Mouse (Mus musculus): ENCODE results near the gene Rbm19.

Gene Rbm19

DNA sequence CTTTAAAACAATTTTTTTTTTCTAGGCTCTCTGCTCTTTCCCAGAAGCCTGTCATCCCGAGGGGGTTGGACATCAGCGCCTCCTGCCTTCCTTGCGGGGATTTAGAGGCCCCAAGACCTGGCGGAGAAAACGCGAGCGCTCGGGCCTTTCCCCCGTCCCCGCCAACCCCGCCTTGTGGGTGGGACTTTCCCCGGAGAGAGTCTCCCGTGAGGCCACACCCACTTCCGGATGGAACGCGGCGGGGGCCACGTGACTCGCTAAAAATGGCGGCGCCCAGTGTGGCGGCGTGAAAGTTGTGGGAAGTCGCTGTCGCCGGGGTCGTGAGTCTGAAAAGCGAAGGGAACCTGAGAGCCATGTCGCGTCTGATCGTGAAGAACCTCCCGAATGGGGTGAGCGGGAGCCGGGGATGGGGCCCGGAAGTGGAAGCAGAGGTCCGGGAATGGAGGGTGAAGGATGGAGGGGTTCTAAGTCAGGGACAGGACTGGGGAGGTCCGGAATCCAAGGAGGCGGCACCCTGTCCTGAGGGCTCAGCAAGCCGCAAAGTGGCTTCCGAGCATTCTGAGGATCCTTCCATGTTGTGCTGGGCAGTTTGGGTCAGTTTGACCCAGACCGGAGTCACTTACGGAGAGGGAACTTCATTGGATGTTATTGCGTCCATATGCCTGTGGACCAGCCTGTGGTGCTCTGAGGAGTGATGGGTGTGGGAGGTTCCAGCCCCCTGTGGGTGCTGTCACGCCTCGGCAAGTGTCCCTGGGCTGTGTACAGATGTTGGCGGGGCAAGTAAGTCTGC is at the start of gene Rbm19:
Rbm19 (plus strand) TSS at position 205 of the 790 bp plus-strand sequence.
- peak; percentile 96 for DNase-seq (ENCODE audit: low read depth, low spot score)

DNA sequence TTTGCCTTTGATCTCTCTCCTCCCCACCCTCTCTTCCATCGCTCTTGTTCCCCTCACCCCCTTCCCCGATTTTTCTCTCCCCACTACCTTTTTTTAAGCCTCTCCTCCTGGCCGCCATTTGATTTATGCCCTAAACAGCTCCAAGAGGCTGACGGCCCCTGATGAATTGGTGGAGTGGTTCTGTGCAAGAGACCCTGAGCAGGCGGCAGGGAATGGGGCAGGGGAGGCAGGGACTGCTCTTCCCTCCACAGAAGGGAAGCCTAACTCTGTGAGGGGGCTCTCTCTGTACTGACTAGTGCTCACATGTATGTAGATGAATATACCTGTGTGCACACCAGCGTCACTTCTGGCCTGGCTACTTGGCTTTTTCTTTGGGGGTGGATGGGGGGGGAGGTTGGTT is 49.0 kb upstream of the Rbm19 start:
- DNase-seq (ENCODE audit: low read depth, low spot score) = no peak

DNA sequence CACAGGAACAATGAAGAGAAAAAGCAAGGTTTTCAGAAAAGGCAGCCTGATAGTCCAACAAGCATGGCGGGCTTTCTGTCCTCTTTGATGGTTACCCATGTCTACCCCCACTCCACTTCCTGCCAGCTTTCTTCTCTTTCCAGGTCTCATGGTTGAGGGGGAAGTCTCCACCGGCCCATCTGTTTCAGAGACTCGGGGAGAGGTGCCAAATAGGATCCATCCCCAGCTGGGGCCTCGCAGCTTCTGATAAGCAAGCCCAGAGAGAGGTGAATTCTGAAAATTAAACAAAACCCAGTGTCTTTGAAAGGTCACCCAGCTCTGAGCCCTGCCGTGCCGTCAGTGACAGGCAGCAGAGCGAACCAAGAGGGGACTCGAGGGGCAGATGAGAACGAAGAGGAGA is 42.2 kb upstream of the Rbm19 start:
- DNase-seq (ENCODE audit: low read depth, low spot score) = no peak

DNA sequence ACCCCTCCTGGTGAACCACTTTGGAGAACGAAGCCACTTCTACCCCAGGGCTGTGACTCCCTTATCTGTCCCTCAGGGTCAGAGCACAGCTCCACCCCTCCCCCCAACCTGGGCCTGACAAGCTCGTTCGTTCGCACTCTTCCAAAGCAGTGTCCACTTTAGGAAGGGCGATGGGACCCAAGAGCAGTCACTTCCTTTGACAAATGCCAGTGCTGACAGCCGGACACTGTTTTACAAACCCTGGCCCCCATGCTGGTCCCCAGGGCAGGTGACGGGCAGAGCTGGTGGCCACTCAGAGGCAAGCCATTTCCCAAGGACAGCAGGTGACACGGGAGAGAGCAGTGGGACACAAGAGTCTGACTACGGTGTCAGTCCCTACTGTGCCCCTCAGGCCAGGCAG is 36.2 kb upstream of the Rbm19 start:
- DNase-seq (ENCODE audit: low read depth, low spot score) = no peak

DNA sequence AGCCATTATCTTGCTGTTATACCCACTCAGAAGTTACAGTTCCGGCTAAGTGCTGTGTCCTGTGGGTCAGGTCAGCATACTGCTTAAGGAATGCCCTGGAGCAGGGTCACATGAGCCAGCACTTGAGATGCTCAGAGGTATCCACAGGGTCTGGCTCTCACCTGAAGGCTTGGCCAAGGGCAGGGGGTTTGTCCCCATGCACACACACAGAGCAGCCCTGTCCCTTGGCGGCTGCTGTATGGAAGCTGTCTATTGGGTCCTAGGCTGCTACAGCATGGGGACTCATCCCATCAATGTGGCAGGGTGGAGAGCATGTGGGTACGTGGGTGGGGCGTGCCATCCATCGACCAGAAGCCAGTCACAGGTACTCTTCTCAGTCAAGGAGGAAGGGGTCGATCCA is 35.8 kb upstream of the Rbm19 start:
- no peak for DNase-seq (ENCODE audit: low read depth, low spot score)

DNA sequence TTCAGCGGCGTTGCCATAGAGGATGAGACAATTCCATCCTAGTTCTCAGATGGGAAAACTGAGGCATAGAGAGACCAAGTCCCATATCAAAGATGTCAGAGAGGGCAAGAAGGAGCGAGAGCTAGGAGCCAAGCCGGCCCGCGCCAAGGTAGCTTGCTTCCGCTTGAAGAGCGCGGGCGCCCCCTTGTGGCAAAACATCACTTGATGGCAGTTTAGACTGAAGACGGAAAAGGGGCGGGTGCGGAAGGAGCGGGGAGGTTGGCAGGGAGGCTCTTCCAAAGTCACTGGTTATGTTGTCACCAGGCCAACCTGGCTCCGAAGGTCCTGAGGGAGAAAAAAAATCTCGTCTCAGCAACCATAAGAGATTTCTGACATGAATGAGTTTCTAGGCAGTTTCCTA is 27.7 kb upstream of the Rbm19 start:
- DNase-seq (ENCODE audit: low read depth, low spot score) = peak; percentile 90

DNA sequence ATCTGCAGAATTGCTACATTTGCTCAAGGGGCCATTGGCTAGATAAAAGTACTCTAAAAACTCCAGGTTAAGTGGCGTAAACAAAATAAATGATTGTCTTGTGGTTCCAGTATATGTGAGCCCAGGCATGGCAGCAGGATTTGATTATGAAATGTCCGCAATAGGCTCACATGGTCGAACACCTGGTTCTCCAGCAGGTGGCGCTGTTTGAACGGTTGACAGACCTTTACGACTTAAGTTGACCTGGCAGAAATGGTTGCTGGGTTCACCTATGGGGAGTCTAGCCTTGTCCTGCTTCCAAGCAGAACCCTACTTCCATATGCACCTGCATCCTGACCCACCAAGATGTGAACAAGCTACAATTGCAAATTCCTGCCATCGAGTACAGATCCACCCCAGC is 21.7 kb upstream of the Rbm19 start:
- peak; percentile 81 for DNase-seq (ENCODE audit: low read depth, low spot score)

DNA sequence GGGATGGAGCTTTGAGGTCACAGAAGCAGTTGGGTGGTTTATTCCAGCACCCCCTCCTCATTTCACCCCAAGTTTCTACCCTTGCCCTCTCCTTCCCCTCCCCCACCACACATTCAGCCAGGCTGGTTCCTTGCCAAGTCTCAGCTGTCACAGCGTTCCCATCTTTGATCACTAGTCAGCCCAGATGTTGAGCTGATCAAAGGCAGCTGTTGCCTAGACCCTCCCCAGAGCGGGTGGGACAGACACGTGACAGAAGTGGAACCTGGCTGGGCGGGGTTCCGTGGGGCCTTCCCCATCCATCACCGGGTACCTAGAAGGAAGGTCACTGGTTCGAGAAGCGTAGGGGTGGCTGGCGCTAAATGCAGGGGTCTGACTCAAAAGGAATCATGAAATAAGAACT is 19.2 kb upstream of the Rbm19 start:
- DNase-seq (ENCODE audit: low read depth, low spot score) = no peak

DNA sequence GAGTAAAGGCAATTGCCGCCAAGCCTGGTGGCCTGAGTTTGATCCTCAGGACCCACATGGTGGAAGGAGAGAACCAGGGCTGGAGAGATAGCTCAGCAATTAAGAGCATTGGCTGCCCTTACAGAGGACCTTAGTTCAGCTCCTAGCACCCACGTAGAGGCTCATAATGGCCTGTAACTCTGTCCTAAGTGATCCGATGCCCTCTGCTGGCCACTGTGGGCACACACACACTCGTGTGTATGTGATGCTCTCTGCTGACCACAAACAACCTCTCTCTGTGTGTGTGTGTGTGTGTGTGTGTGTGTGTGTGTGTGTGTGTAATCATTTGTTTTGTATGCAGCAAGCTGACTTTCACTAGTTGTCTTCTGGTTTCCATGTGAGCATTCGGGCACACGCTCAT is 15.5 kb upstream of the Rbm19 start:
- no peak for DNase-seq (ENCODE audit: low read depth, low spot score)

DNA sequence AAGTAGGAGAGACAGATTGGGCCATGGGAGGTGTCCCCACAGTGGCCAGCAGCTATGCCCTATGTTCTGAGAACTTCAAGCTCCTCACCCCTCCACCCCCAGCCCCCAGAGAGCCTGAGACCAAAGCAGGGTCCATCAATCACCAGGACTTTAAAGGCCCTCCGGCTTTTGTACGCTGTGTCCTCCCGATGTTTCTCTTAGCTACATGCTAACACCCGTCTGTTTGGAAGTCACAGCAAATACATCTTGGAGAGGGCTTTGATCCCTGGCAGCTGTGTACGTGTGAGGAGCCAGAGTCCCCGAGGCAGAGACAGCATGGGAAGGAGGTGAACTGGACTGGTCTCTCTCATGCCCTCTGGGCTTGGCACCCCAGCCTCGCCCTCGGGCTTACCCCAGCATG is 14.2 kb upstream of the Rbm19 start:
- DNase-seq (ENCODE audit: low read depth, low spot score) = no peak

DNA sequence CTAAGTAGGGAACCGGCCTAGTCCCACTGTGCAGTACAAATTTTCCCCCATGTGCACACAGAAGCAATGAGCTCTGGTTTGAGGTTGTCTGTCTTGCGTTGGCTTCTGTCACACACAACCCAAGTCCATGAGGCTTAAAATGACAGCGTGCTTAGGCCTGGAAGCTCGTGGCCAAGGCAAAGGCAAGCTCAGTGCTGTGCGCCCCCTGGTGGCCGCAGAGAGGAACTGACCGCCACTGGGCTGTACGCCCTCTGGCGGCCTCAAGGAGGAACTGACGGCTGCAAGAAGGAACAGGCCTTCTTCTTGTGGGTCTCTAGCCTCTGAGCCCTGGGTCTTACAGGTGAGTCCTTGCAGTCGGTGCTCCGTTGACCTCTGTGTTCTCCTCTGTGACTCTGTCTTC is 13.5 kb upstream of the Rbm19 start:
- peak; percentile 66 for DNase-seq (ENCODE audit: low read depth, low spot score)

DNA sequence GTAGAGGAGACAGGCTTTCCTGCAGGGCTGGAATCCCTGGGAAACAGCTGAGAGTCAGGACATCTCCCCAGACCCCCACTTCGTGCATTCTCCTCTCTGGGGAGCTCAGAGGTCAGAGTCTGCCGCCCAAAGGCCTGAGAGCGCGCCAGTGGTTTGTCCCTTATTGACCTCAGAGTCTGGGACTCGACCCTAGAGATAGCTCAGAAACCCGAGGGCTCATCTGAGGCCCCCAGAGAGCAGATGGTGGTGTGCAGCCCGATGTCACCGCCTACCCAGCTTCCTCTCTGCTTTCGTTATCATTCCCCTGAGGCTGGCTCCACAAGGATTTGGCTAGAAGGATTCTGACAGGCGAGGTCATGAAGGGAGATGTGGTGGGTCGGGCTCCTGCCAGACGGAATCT is 12.8 kb upstream of the Rbm19 start:
- DNase-seq (ENCODE audit: low read depth, low spot score) = no peak

DNA sequence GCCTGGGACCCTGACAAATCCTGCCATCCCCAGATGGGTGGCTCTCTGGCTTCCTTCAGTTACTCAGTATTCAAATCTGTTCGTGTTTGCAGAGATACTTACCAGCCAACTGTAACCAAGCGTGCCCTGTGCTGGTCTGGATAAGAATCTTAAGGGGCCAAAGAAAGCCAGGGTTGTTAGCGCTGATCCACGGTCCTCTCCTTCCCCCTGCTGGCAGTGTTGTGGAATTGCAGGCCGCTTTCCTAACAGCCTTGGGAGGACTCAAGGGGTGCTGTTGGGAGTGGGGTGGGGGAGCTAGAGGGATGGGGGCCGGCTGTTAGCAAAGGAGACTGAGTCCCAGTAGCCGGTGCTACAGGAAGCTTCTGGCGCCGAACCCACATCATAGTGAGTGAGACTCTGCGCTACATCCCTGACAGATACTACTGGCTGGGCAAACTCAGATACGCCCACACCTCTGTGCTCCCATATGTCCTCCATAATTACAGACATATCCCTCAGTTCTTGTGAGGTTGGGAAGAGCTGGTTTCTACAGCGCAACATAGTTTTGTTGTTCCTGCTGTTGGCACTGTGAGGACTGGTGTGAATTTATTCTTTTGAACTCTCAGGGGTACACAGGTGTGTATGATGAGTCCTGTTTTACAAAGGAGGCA is 9.7 kb upstream of the Rbm19 start:
- DNase-seq (ENCODE audit: low read depth, low spot score) = peak; percentile 55

DNA sequence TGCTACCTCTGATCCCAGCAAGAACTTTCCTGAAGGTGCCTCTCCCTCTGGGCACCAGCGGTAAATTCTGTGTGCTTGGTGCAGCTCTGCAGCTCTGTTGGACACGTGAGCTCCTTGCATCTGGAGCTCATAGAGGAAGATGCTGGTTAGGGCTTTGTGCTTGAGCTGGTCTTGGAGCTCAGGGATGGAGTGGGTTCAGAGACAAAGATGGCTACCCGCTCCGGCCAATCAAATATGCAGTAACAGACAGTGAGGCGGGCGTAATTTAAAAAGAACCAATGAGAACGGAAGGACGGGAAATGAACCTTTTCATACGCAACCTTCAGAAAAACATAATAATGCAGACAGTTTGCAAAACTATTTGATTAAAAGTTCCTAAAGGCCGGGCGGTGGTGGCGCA is 1.9 kb upstream of the Rbm19 start:
- DNase-seq (ENCODE audit: low read depth, low spot score) = no peak

DNA sequence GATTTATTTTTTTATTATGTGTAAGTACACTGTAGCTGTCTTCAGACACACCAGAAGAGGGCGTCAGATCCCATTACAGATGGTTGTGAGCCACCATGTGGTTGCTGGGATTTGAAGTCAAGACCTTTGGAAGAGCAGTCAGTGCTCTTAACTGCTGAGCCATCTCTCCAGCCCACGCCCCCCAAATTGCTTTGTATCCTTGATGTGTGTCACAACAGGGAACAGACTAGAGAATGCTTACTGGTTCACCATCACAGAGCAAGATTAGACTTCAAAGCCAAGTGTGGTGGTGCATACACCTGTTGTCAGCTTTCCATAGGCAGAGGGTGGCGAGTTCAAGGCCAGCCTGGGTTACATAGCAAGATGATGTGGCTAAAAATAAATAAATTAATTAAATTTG is 896 bp downstream of the Rbm19 start:
- peak; percentile 25 for DNase-seq (ENCODE audit: low read depth, low spot score)

DNA sequence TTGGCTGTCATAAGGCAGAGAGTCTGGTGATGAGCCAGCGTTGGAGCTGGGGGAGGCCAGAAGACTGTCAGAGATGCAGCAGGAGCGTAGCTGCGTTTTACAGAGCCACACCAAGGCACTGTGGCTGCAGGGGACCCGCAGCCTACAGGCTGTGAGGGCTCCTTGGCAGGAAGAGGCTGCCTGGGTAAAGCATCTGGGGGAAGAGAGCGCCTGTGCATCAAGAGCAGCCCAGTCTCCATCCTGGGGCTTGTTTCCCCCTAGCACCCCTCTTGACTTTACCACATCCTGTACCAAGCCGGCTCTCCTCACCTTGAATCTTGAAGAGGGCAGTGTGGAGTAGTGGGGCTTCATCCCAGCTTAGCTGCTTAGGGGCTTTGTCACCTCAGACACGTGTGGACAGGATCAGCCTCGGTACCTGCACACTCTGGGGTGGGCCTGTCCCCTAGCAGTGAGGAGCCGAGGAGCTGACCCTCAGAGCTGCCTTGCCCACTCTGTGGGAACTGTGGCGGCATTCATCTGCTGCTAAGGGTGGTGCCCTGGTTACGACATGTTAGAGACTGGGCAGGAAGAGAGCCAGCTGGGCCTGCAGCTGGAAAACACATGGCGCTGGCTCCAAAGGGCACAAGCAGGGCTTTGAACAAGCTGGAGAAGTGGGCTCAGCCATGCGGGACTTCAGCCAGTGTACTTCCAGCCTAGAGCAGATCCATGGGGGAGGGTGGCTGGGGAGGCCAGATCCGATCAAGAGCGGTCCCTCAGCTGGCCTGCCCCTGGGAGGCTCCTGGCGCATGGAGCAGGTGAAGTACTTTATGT is 8.8 kb downstream of the Rbm19 start:
- DNase-seq (ENCODE audit: low read depth, low spot score) = no peak

DNA sequence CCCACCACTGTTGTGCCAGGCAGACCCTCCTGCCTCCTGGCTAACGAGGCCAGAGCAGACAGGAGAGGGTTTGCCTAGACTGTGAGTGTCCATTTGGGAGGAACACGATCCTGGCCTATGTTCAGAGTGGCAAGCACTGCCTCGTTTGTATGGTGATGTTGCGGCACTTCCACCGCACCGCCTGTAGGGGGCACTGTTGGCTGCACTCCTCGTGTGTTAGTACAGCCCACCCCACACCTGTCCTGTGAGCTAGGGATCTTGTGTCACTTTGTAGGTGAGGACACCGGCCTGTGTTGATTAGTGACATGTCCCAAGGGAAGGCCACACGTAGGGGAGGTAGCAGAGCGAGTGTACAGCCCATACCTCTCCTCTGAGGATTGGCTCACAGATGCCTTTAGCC is 11.4 kb downstream of the Rbm19 start:
- peak; percentile 43 for DNase-seq (ENCODE audit: low read depth, low spot score)

DNA sequence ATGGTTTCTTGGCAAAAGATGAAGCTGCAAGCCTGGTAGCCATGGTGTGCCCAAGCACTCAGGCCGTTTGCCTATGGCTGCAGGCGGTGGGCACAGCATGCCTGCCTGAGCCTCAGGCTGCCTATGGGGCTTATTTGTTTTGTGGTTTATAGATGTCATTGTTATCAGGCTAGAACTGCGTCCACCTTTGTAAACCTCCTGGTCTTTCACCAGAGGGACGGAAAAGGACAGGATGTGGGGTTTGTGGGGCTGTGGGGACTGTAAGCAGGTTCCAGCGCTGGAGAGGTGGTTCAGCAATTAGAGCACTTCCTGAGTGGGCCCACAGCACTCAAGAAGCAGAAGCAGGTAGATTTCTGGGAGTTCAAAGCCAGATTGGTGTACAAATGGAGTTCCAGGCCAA is 12.2 kb downstream of the Rbm19 start:
- DNase-seq (ENCODE audit: low read depth, low spot score) = no peak

DNA sequence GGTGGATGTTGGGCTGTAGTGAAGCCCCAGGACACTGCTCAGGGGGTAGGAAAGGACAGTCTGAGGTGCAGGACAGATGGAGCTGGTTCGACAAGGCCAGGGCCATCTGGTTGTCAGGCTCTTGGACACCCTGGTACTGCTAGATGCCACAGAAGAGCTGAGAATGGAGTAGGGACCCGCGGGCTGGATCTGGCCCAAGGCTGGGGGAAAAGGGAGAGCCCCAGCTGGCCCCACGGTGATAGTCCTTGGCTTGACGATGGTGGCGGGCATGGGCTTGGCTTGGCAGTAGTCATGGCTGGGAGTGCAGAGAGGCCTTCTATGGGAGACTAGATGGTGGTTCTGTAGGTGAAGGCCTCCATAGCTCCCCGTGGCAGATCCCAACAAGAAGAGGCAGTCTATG is 12.8 kb downstream of the Rbm19 start:
- DNase-seq (ENCODE audit: low read depth, low spot score) = no peak

DNA sequence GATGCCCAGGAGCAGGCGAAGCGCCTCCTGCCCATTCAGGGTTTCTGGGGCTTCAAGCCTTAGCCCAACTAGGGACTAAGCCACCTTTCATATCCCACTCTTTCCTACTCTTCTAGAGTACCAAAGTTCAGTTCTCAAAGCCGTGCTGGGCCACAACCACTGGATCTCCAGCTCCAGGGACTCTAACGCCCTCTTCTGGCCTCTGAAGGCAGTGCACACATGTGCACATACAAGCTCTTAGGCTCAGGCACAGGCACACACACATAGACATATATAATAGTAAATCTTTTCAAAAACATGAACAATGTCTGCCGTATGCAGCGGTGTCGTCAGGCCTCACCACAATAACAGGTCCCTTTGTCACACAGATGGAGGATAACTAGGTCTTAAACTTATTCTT is 13.5 kb downstream of the Rbm19 start:
- DNase-seq (ENCODE audit: low read depth, low spot score) = no peak

DNA sequence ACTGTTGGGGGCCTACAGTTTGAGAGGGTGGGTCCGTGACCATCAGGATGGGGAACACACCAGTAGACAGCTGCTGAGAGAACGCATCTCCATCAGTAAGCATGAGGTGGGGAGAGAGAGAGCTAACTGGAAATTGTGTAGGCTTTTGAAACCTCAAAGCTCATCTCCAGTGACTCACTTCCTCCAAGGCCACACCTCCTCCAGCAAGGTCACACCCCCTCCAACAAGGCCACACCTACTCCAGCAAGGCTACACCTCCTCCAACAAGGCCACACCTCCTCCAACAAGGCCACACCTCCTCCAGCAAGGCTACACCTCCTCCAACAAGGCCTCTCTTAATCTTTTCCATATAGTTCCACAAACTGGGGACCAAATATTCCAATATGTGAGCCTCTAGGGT is 13.9 kb downstream of the Rbm19 start:
- peak; percentile 87 for DNase-seq (ENCODE audit: low read depth, low spot score)

DNA sequence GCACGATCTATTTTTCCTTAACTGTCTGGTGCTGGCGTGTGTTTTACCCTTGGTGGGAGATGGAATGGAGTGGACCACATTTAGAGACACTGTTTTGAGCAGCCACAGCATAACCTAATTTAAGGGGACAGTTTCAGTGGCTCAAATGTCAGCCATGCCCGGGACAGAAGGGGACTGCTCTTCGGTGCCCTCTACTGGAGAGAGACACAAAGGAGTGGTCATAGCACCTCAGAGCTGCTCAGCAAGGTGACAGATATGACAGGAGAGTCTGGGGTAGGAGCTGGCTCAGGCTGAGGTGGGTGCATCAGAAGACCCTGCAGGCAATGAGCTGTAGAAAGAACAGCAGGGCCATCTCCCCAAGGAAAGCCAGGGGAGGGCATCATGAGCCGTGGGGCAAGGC is 15.3 kb downstream of the Rbm19 start:
- DNase-seq (ENCODE audit: low read depth, low spot score) = peak; percentile 68

DNA sequence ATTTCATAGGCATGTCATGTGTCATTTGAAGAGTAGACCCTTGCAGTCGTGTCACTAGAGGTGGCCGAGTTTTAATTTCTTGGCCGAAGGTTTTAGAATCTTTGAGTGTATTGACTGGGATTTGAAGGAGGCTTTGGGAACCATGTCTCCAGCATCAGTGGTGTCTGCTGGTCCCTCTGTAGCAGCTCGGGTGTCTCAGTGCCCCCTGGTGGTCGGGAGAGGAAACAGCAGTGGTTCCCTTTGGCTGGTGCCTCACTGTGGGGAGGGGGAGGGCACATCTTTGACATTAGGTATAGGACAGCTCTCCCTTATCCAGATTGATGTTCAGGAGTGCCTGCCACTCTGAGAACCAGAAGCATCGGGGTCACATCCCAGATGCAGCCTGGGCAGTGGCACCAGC is 17.7 kb downstream of the Rbm19 start:
- peak; percentile 72 for DNase-seq (ENCODE audit: low read depth, low spot score)

All from 3T3-L1 (cell line).